8 mouse cellular contexts compared by ENCODE assay signal in the genomic region with DNA sequence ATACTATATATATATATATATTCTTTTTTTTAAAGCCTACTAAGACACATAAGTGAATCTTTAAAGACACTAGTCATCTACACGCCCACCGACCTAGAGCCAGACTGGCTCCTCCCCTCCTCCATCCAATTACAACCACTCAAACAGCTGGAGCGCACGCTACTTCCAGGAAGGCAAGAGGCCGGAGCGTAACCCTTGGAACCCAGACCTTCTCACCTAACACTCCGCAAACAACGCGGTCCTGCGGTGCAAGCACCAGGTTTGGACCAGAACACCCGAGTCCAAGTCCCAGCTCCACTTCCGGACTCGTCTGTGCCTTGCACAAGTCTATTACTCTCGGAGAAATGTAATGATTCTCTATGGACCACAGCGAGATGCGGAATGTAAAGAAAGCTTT. TPM values are rescaled to one million over a fixed set of nuclear protein-coding genes. Genes with fewer than 3 reads are reported as not detected.
A peak's percentile ranks its signal among the peaks of the same experiment; 100 is the strongest.
DNase-seq lines count a peak whose midpoint lies in the region; ATAC-seq and TF ChIP-seq lines count a peak whose summit lies in the region.

No protein-coding gene starts in this region.

- no peaks in the 10 kb centered on the region for H3K27me3 ChIP-seq in embryonic facial prominence, embryonic 13.5 days
- peaks cover 14% of the 10 kb centered on the region for H3K27me3 ChIP-seq in limb, embryonic 10.5 days (ENCODE audit: low read depth, poor library complexity, severe bottlenecking)
- H3K27me3 ChIP-seq in midbrain, embryonic 12.5 days: peaks cover 19% of the 10 kb centered on the region

- H3K4me2 ChIP-seq in embryonic facial prominence, embryonic 13.5 days: peak overlapping the region; percentile 79
- H3K4me2 ChIP-seq in midbrain, embryonic 12.5 days (replicated peaks): peak overlapping the region; percentile 97

- peak overlapping the region; percentile 86 for H3K9ac ChIP-seq in ES-E14 (ENCODE audit: insufficient read depth, low read depth, low read length, poor library complexity, severe bottlenecking)
- H3K9ac ChIP-seq in embryonic facial prominence, embryonic 13.5 days: peak overlapping the region; percentile 89
- peak overlapping the region; percentile 78 for H3K9ac ChIP-seq in midbrain, embryonic 12.5 days (replicated peaks)

- TF ChIP-seq CTCF in layer of hippocampus, adult 2 months (conservative IDR thresholded peaks at IDR 0.05): no peak

- peak overlapping the region; percentile 93 for H3K4me3 ChIP-seq in layer of hippocampus, adult 2 months
- peak overlapping the region; percentile 87 to 93 for H3K4me3 ChIP-seq in ES-E14 (ENCODE audit: insufficient read depth in 1 of 2, low read depth in 1 of 2, low read length in 2 of 2, poor library complexity in 1 of 2, severe bottlenecking in 1 of 2)
- H3K4me3 ChIP-seq in embryonic facial prominence, embryonic 13.5 days: peak overlapping the region; percentile 88
- peak overlapping the region; percentile 77 for H3K4me3 ChIP-seq in limb, embryonic 10.5 days
- H3K4me3 ChIP-seq in midbrain, embryonic 12.5 days: peak overlapping the region; percentile 63

- H3K9me3 ChIP-seq in ES-E14 (ENCODE audit: control insufficient read depth, insufficient read depth, low read depth, low read length): no peaks in the 10 kb centered on the region
- no peaks in the 10 kb centered on the region for H3K9me3 ChIP-seq in embryonic facial prominence, embryonic 13.5 days
- H3K9me3 ChIP-seq in limb, embryonic 10.5 days (replicated peaks): no peaks in the 10 kb centered on the region
- H3K9me3 ChIP-seq in midbrain, embryonic 12.5 days: no peaks in the 10 kb centered on the region

- peaks cover 11 to 13% of the 10 kb centered on the region in 2 experiments for H3K4me1 ChIP-seq in ES-E14 (ENCODE audit: control insufficient read depth in 2 of 2, insufficient read depth in 2 of 2, low read length in 2 of 2, poor library complexity in 1 of 2)
- peaks cover 42% of the 10 kb centered on the region for H3K4me1 ChIP-seq in embryonic facial prominence, embryonic 13.5 days
- H3K4me1 ChIP-seq in limb, embryonic 10.5 days: peaks cover 32% of the 10 kb centered on the region
- H3K4me1 ChIP-seq in midbrain, embryonic 12.5 days: peaks cover 12% of the 10 kb centered on the region

- H3K36me3 ChIP-seq in ES-E14 (ENCODE audit: control insufficient read depth, insufficient read depth, low read length, poor library complexity, severe bottlenecking): 0 out of 2 replicates have a peak, but pooled peaks cover 6% of the 10 kb centered on the region
- H3K36me3 ChIP-seq in embryonic facial prominence, embryonic 13.5 days: no peaks in the 10 kb centered on the region
- H3K36me3 ChIP-seq in limb, embryonic 10.5 days: peaks cover 9% of the 10 kb centered on the region
- no peaks in the 10 kb centered on the region for H3K36me3 ChIP-seq in midbrain, embryonic 12.5 days

- ATAC-seq in embryonic facial prominence, embryonic 13.5 days (ENCODE audit: insufficient number of reproducible peaks, insufficient read depth, low FRiP score, low TSS enrichment, low read depth): no peak
- ATAC-seq in midbrain, embryonic 12.5 days (ENCODE audit: low FRiP score, low read depth): peak; percentile 10; the same call in 1 of the 2 replicates

- H3K27ac ChIP-seq in layer of hippocampus, adult 2 months: peak overlapping the region; percentile 93
- peak overlapping the region; percentile 85 for H3K27ac ChIP-seq in ES-E14 (ENCODE audit: insufficient read depth, low read depth, low read length, poor library complexity, severe bottlenecking)
- H3K27ac ChIP-seq in embryonic facial prominence, embryonic 13.5 days: peak overlapping the region; percentile 89
- peak overlapping the region; percentile 91 for H3K27ac ChIP-seq in limb, embryonic 10.5 days
- peak overlapping the region; percentile 71 for H3K27ac ChIP-seq in midbrain, embryonic 12.5 days (replicated peaks)

- no peak for DNase-seq in layer of hippocampus, adult 2 months (ENCODE audit: low spot score in 2 of 2)
- no peak for DNase-seq in layer of hippocampus, adult 9-10 months (ENCODE audit: low spot score)
- peak; percentile 47 for DNase-seq in ES-E14 (ENCODE audit: low read depth, low spot score)
- peak; percentile 40 for DNase-seq in heart, postnatal 4 days
- peak; percentile 76 for DNase-seq in limb, embryonic 10.5 days (ENCODE audit: low spot score)
- no peak for DNase-seq in cerebellum, adult 8-10 months

- in situ Hi-C loops in ES-E14 (cut with MboI; ENCODE audit: low sequenced_read_pairs in 2 of 2, unreplicated experiment in 2 of 2): no loop called here

- WGBS in embryonic facial prominence, embryonic 13.5 days: under 1% methylated on average over 16 of the region's 16 CpGs
- WGBS in limb, embryonic 10.5 days: under 1% methylated on average over 16 of the region's 16 CpGs
- under 1% methylated on average over 16 of the region's 16 CpGs for whole genome bisulfite sequencing in midbrain, embryonic 12.5 days

TF ChIP-seq in ES-E14, 5 proteins besides CTCF, POLR2A, EP300 and RAD21:
- TF ChIP-seq ZNF384 (IDR thresholded peaks at IDR 0.05; ENCODE audit: low read depth, low read length): no peak
- no peak for TF ChIP-seq MAFK (IDR thresholded peaks at IDR 0.05; ENCODE audit: insufficient read depth, low read depth, low read length)
- no peak for TF ChIP-seq ZC3H11A (IDR thresholded peaks at IDR 0.05; ENCODE audit: borderline replicate concordance, low read depth, low read length)
- TF ChIP-seq CHD2 (IDR thresholded peaks at IDR 0.05; ENCODE audit: low read depth, low read length): no peak
- no peak for TF ChIP-seq HCFC1 (IDR thresholded peaks at IDR 0.05; ENCODE audit: borderline replicate concordance, insufficient read depth, low read length)

RNA-seq across cellular contexts. Expression of a gene that starts 0.5 kb away (rescaled TPM):
- 10 to 100 TPM; 30.9 to 39.2 TPM for total RNA-seq in layer of hippocampus, adult 2 months (2021)
- total RNA-seq in ES-E14 (2012; rRNA removed): 59.6 and 91.5 TPM in 2 replicates
- 41.2 and 41.7 TPM in 2 replicates for polyA plus RNA-seq in embryonic facial prominence, embryonic 13.5 days (2015; fragmentation: Nextera tagmentation; extraction: Ambion mirVana)
- total RNA-seq in heart, postnatal 4 days (2021): 10 to 100 TPM; 19.3 to 20.1 TPM
- polyA plus RNA-seq in limb, embryonic 10.5 days (2016; fragmentation: Nextera tagmentation; extraction: Ambion mirVana): 39.9 and 52.5 TPM in 2 replicates
- 35.5 and 37.8 TPM in 2 replicates for polyA plus RNA-seq in midbrain, embryonic 12.5 days (2016; fragmentation: Nextera tagmentation; extraction: Ambion mirVana)

RNA-seq across cellular contexts. Expression of a gene that starts 1.1 kb away (rescaled TPM):
- 10 to 100 TPM; 14.0 to 14.6 TPM for total RNA-seq in layer of hippocampus, adult 2 months (2021)
- total RNA-seq in ES-E14 (2012; rRNA removed): 14.4 and 18.2 TPM in 2 replicates
- 23.0 and 23.5 TPM in 2 replicates for polyA plus RNA-seq in embryonic facial prominence, embryonic 13.5 days (2015; fragmentation: Nextera tagmentation; extraction: Ambion mirVana)
- 10 to 100 TPM; 26.4 to 28.3 TPM for total RNA-seq in heart, postnatal 4 days (2021)
- polyA plus RNA-seq in limb, embryonic 10.5 days (2016; fragmentation: Nextera tagmentation; extraction: Ambion mirVana): 14.2 and 15.1 TPM in 2 replicates
- 11.2 and 12.0 TPM in 2 replicates for polyA plus RNA-seq in midbrain, embryonic 12.5 days (2016; fragmentation: Nextera tagmentation; extraction: Ambion mirVana)

RNA-seq across cellular contexts. Expression of a gene that starts 47.1 kb away (rescaled TPM):
- total RNA-seq in layer of hippocampus, adult 2 months (2021): 10 to 100 TPM; 45.2 to 47.3 TPM
- 62.7 and 73.7 TPM in 2 replicates for total RNA-seq in ES-E14 (2012; rRNA removed)
- polyA plus RNA-seq in embryonic facial prominence, embryonic 13.5 days (2015; fragmentation: Nextera tagmentation; extraction: Ambion mirVana): 91.2 and 97.3 TPM in 2 replicates
- total RNA-seq in heart, postnatal 4 days (2021): 10 to 100 TPM; 30.7 to 31.7 TPM
- polyA plus RNA-seq in limb, embryonic 10.5 days (2016; fragmentation: Nextera tagmentation; extraction: Ambion mirVana): 92.0 and 96.5 TPM in 2 replicates
- polyA plus RNA-seq in midbrain, embryonic 12.5 days (2016; fragmentation: Nextera tagmentation; extraction: Ambion mirVana): 79.9 and 82.6 TPM in 2 replicates

RNA-seq across cellular contexts. Expression of a gene that starts 47.2 kb away (rescaled TPM):
- 10 to 100 TPM; 27.6 to 35.4 TPM for total RNA-seq in layer of hippocampus, adult 2 months (2021)
- 45.2 and 48.2 TPM in 2 replicates for total RNA-seq in ES-E14 (2012; rRNA removed)
- polyA plus RNA-seq in embryonic facial prominence, embryonic 13.5 days (2015; fragmentation: Nextera tagmentation; extraction: Ambion mirVana): 88.2 and 90.2 TPM in 2 replicates
- 10 to 100 TPM; 18.0 to 18.2 TPM for total RNA-seq in heart, postnatal 4 days (2021)
- polyA plus RNA-seq in limb, embryonic 10.5 days (2016; fragmentation: Nextera tagmentation; extraction: Ambion mirVana): 91.7 and 102 TPM in 2 replicates
- 73.1 and 76.8 TPM in 2 replicates for polyA plus RNA-seq in midbrain, embryonic 12.5 days (2016; fragmentation: Nextera tagmentation; extraction: Ambion mirVana)

RNA-seq across cellular contexts. Expression of a gene that starts 55.4 kb away (rescaled TPM):
- not detected for total RNA-seq in layer of hippocampus, adult 2 months (2021)
- total RNA-seq in ES-E14 (2012; rRNA removed): 0.45 TPM in 1 of 2 replicates, not detected in the other
- 0.25 and 0.31 TPM in 2 replicates for polyA plus RNA-seq in embryonic facial prominence, embryonic 13.5 days (2015; fragmentation: Nextera tagmentation; extraction: Ambion mirVana)
- total RNA-seq in heart, postnatal 4 days (2021): under 1 TPM in 1 of 2 experiments, not detected in 1; 0.25 TPM
- polyA plus RNA-seq in limb, embryonic 10.5 days (2016; fragmentation: Nextera tagmentation; extraction: Ambion mirVana): not detected in 2 replicates
- not detected in 2 replicates for polyA plus RNA-seq in midbrain, embryonic 12.5 days (2016; fragmentation: Nextera tagmentation; extraction: Ambion mirVana)

Comparison
In these comparisons a context has a peak if more than half of its experiments do, and no peak if none do; other contexts are left out.
1. DNase-seq: peak in ES-E14 (single experiment), heart, postnatal 4 days (single experiment) and limb, embryonic 10.5 days (single experiment); none in layer of hippocampus, adult 2 months (0 of 2), layer of hippocampus, adult 9-10 months (single experiment) and cerebellum, adult 8-10 months (single experiment).
2. Peak in every context shown above with its lines, with median percentiles within 50 percentile points of each other: H3K27ac ChIP-seq, H3K4me3 ChIP-seq and H3K9ac ChIP-seq.